Mouse (Mus musculus): Measurements from ENCODE around the gene Gm7029. TPM values are rescaled to one million over a fixed set of nuclear protein-coding genes. Genes with fewer than 3 reads are reported as not detected.
A peak's percentile ranks its signal among the peaks of the same experiment; 100 is the strongest.

The Gm7029 gene
- polyA plus RNA-seq, 1 experiment from 2014 or later: not detected

GRCm38 (mm10) chr17:33909077-33909868 is 35.6 kb downstream of the Gm7029 start, which contains the start of gene Daxx:
TSS of gene Daxx (plus strand) at chr17:33909414.
- Histone ChIP-seq H3K9me3 (no peaks in the 10 kb centered on the region), H3K27me3 (replicated peaks) (no peaks in the 10 kb centered on the region), H3K4me1 (peaks cover 24% of the 10 kb centered on the region), H3K27ac (peak within 1 kb of the TSS; percentile 86), H3K4me2 (peak within 1 kb of the TSS; percentile 93), H3K9ac (peak within 1 kb of the TSS; percentile 82), H3K36me3 (replicated peaks) (peaks cover 16% of the 10 kb centered on the region), H3K4me3 (peak within 1 kb of the TSS; percentile 70)
- peak; percentile 97 for ATAC-seq (replicated peaks)
- WGBS: under 1% methylated on average over 68 of the region's 68 CpGs

DNA sequence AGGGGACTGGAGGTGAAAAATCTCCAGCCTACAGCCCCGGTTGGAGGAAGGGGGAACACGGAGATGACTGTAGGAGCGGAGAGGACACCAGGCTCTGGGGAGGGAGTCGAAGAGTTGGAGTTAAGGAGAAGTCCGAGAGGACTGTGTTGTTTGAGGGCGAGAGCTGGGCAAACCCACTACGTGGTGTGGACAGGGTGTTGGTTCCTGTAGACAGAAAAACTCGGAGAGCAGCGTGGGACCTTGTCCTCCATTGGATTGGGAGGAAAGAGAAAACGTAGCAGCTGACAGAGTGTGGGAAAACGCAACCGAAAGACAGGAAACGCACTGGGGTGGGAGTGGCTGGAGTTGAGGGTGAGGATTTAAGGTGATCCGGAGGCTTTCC is 36.2 kb downstream of the Gm7029 start:
- ATAC-seq (replicated peaks): no peak
- Histone ChIP-seq H3K27ac (peak overlapping the region; percentile 86), H3K4me2 (peak overlapping the region; percentile 93), H3K36me3 (replicated peaks) (peaks cover 18% of the 10 kb centered on the region), H3K4me1 (peaks cover 27% of the 10 kb centered on the region), H3K9ac (peak overlapping the region; percentile 82), H3K4me3 (peak overlapping the region; percentile 70), H3K27me3 (replicated peaks) (no peaks in the 10 kb centered on the region), H3K9me3 (no peaks in the 10 kb centered on the region)
- whole genome bisulfite sequencing: under 1% methylated on average over 14 of the region's 14 CpGs

DNA sequence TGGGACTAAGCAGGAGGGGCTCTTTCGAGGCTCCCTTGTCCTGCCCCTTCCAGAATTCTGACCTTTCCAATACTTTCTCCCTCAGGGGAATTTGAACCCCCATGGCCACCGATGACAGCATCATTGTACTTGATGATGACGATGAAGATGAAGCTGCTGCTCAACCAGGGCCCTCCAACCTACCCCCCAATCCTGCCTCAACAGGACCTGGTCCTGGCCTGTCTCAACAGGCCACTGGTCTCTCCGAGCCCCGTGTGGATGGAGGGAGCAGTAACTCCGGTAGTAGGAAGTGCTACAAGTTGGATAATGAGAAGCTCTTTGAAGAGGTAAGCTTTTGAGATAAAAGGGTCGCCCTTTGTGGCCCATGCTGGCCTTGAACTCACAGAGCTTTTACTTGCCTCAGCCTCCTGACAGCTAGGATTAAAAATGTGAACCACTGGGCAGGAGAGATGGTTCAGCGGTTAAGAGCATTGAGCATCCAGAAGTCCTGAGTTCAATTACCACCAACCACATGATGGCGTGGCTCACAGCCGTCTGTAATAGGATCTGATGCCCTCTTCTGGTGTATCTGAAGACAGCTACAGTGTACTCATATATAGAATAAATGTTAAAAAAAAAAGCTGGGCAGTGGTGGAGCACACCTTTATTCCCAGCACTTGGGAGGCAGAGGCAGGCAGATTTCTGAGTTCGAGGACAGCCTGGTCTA is 36.9 kb downstream of the Gm7029 start:
- 49% methylated on average over 11 of the region's 11 CpGs for WGBS
- ATAC-seq (replicated peaks): no peak
- Histone ChIP-seq H3K4me2 (peak overlapping the region; percentile 93), H3K27me3 (replicated peaks) (no peaks in the 10 kb centered on the region), H3K9ac (peak overlapping the region; percentile 82), H3K36me3 (replicated peaks) (peaks cover 18% of the 10 kb centered on the region), H3K4me3 (peak overlapping the region; percentile 70), H3K9me3 (no peaks in the 10 kb centered on the region), H3K4me1 (peaks cover 33% of the 10 kb centered on the region), H3K27ac (0 out of 2 replicates have a peak overlapping the region, but pooled peaks have one; percentile 86)

GRCm38 (mm10) chr17:33911052-33911812 is 37.6 kb downstream of the Gm7029 start:
- Histone ChIP-seq H3K4me2 (no peak overlapping the region), H3K9me3 (no peaks in the 10 kb centered on the region), H3K27me3 (replicated peaks) (no peaks in the 10 kb centered on the region), H3K9ac (no peak overlapping the region), H3K4me3 (no peak overlapping the region; the same call in 1 of the 2 replicates), H3K36me3 (replicated peaks) (peaks cover 18% of the 10 kb centered on the region), H3K4me1 (peaks cover 34% of the 10 kb centered on the region), H3K27ac (no peak overlapping the region)
- ATAC-seq (replicated peaks): no peak
- WGBS: 94% methylated on average over 31 of the region's 31 CpGs

DNA sequence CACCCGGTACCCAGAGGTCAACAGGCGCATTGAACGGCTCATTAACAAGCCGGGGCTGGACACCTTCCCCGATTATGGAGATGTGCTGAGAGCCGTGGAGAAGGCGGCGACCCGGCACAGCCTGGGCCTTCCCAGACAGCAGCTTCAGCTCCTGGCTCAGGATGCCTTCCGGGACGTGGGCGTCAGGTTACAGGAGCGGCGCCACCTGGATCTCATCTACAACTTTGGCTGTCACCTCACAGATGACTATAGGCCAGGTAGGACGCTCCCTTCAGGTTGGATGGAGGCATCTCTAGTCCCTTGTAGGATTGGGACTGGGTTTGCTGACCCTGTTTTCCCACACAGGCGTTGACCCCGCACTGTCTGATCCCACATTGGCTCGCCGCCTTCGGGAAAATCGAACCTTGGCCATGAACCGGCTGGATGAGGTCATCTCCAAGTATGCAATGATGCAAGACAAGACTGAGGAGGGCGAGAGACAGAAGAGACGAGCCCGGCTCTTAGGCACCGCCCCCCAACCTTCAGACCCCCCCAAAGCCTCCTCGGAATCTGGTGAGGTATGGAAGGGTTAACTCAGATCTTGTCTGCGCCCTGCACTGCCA is 38.3 kb downstream of the Gm7029 start:
- peaks cover 18% of the 10 kb centered on the region for H3K36me3 ChIP-seq (replicated peaks)
- H3K27ac ChIP-seq: no peak overlapping the region
- H3K4me1 ChIP-seq: peaks cover 40% of the 10 kb centered on the region
- no peak overlapping the region for H3K4me3 ChIP-seq
- no peak overlapping the region for H3K9ac ChIP-seq
- WGBS: 93% methylated on average over 28 of the region's 28 CpGs
- no peaks in the 10 kb centered on the region for H3K9me3 ChIP-seq
- no peak for ATAC-seq (replicated peaks)
- H3K27me3 ChIP-seq (replicated peaks): no peaks in the 10 kb centered on the region
- no peak overlapping the region for H3K4me2 ChIP-seq

- Histone ChIP-seq H3K27ac (no peak overlapping the region), H3K27me3 (replicated peaks) (no peaks in the 10 kb centered on the region), H3K9ac (no peak overlapping the region), H3K4me1 (peaks cover 38% of the 10 kb centered on the region), H3K4me2 (no peak overlapping the region), H3K36me3 (replicated peaks) (peaks cover 18% of the 10 kb centered on the region), H3K4me3 (no peak overlapping the region), H3K9me3 (no peaks in the 10 kb centered on the region)
- WGBS: 89% methylated on average over 10 of the region's 10 CpGs
- ATAC-seq (replicated peaks): no peak
Observed at GRCm38 (mm10) chr17:33913264-33913663, 39.6 kb downstream of the Gm7029 start.

DNA sequence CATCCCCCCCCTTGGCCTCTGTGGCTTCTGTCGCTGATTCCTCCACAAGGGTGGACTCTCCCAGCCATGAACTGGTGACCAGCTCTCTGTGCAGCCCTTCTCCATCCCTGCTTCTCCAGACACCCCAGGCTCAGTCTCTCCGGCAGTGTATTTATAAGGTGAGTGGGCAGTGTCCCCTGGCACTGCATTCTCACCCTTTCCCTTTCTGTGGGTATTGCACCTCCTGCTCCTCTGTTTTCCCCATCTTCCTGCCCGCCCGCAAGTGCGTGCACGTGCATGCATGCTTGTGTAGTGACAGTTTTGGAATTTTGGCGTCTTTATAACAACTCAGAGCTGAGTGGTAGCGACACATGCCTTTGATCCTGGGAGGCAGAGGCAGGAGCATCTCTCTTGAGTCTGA is 40.3 kb downstream of the Gm7029 start:
- 98% methylated on average over 8 of the region's 8 CpGs for WGBS
- Histone ChIP-seq H3K27me3 (replicated peaks) (no peaks in the 10 kb centered on the region), H3K4me3 (no peak overlapping the region), H3K4me2 (no peak overlapping the region), H3K27ac (no peak overlapping the region), H3K9ac (no peak overlapping the region), H3K9me3 (no peaks in the 10 kb centered on the region), H3K36me3 (replicated peaks) (peaks cover 18% of the 10 kb centered on the region), H3K4me1 (peaks cover 40% of the 10 kb centered on the region)
- ATAC-seq (replicated peaks): no peak

DNA sequence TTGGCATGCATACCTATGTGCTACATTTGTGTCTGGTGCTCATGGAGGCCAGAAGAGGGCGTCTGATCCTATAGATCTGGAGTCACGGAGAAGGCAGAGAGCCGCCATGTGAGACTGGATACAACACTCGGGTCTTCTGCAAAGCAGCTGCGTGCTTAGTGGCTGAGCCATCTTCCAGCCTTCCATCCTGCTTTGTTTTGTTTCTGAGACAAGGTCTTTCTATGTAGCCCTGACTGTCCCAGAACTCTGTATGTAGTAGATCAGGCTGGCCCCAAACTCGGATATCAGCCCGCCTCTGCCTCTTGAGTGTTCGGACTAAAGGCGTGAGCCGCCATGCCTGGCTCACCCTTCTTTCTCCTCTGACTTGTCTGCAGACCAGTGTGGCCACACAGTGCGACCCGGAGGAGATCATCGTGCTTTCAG is 41.3 kb downstream of the Gm7029 start:
- WGBS: 68% methylated on average over 13 of the region's 13 CpGs
- peak overlapping the region; percentile 18; the same call in 1 of the 2 replicates for H3K27ac ChIP-seq

DNA sequence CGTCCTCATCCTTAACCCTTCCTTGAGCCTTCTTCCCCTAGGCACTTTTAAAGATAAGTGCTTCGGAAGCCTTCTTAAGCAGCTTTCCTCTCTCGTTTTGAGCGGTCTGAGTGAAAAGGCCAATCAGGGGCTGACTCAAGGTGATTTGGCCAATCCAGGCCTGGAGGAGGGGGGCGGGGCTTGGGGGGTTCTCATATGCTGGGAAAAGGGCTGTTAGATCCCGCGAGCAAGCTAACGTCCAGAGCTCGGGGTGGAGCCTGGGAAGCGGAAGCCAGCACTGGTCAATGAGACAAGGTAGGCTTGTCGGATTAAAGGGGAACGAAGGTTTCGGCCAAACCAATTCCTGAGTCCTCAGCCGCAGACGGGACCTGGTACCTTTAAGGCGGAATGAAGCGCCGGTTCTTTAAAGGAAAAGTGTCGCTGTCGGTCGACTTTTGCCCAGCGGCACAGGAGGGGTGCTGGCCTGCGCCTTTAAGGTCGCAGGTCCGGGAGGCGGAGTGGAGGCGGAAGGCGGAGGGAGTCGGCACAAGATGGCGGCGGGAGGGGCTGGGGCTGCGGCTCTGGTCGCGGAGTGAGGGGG is 42.1 kb downstream of the Gm7029 start, which contains the start of the genes Tapbp and Zbtb22:
Gene Tapbp, plus strand, starts transcription at position 229 of the 580 bp plus-strand sequence.
Gene Zbtb22, plus strand, starts transcription at position 234 of the 580 bp plus-strand sequence.
- peaks cover 18% of the 10 kb centered on the region for H3K36me3 ChIP-seq (replicated peaks)
- peaks cover 49% of the 10 kb centered on the region for H3K4me1 ChIP-seq

More for the DNA sequence above, 41.3 kb downstream of the Gm7029 start:
- Histone ChIP-seq H3K4me2 (peak overlapping the region; percentile 74), H3K4me1 (peaks cover 49% of the 10 kb centered on the region), H3K9ac (0 out of 2 replicates have a peak overlapping the region, but pooled peaks have one; percentile 10), H3K36me3 (replicated peaks) (peaks cover 18% of the 10 kb centered on the region), H3K9me3 (no peaks in the 10 kb centered on the region), H3K4me3 (peak overlapping the region; percentile 56; the same call in 1 of the 2 replicates), H3K27me3 (replicated peaks) (no peaks in the 10 kb centered on the region)
- no peak for ATAC-seq (replicated peaks)

GRCm38 (mm10) chr17:33916294-33916693 is 42.7 kb downstream of the Gm7029 start:
- Histone ChIP-seq H3K4me3 (peak overlapping the region; percentile 56), H3K9ac (peak overlapping the region; percentile 45), H3K4me1 (peaks cover 49% of the 10 kb centered on the region), H3K9me3 (no peaks in the 10 kb centered on the region), H3K27me3 (replicated peaks) (no peaks in the 10 kb centered on the region), H3K27ac (peak overlapping the region; percentile 87), H3K4me2 (peak overlapping the region; percentile 74), H3K36me3 (replicated peaks) (peaks cover 18% of the 10 kb centered on the region)
- ATAC-seq (replicated peaks): peak; percentile 53
- under 1% methylated on average over 14 of the region's 20 CpGs for WGBS

More for the DNA sequence above, 42.1 kb downstream of the Gm7029 start, which contains the start of the genes Tapbp and Zbtb22:
- peak within 1 kb of the TSS; percentile 45 for H3K9ac ChIP-seq
- no peaks in the 10 kb centered on the region for H3K27me3 ChIP-seq (replicated peaks)
- peak within 1 kb of the TSS; percentile 56 for H3K4me3 ChIP-seq
- no peaks in the 10 kb centered on the region for H3K9me3 ChIP-seq
- H3K4me2 ChIP-seq: peak within 1 kb of the TSS; percentile 74
- peak within 1 kb of the TSS; percentile 87 for H3K27ac ChIP-seq
- WGBS: under 1% methylated on average over 34 of the region's 34 CpGs
- ATAC-seq (replicated peaks): peak; percentile 92
